Mouse (Mus musculus): ENCODE data around the gene Spata25. TPM values are rescaled to one million over a fixed set of nuclear protein-coding genes. Genes with fewer than 3 reads are reported as not detected.

Spata25 gene
- polyA plus RNA-seq, 1 experiment: not detected

GRCm38 (mm10) chr2:164794293-164794692 lies 34.0 kb downstream of the Spata25 start:
- 27% methylated on average over 5 of the region's 5 CpGs for WGBS
- Histone ChIP-seq H3K27ac (ENCODE audit: control insufficient read depth, insufficient read depth, low read depth, low read length, poor library complexity) (no peak overlapping the region), H3K4me1 (ENCODE audit: control insufficient read depth, insufficient read depth, low read length) (no peaks in the 10 kb centered on the region), H3K4me3 (replicated peaks; ENCODE audit: control insufficient read depth, low read depth, low read length) (no peak overlapping the region)
- TF ChIP-seq CTCF (IDR thresholded peaks at IDR 0.05; ENCODE audit: control insufficient read depth, insufficient read depth, low read length) (peak; percentile 90), POLR2A (IDR thresholded peaks at IDR 0.05; ENCODE audit: borderline replicate concordance, control insufficient read depth, low read depth, low read length) (no peak)

GRCm38 (mm10) chr2:164793772-164794171 lies 34.6 kb downstream of the Spata25 start:
- Histone ChIP-seq H3K27ac (ENCODE audit: control insufficient read depth, insufficient read depth, low read depth, low read length, poor library complexity) (no peak overlapping the region), H3K4me3 (replicated peaks; ENCODE audit: control insufficient read depth, low read depth, low read length) (no peak overlapping the region), H3K4me1 (ENCODE audit: control insufficient read depth, insufficient read depth, low read length) (no peaks in the 10 kb centered on the region)
- TF ChIP-seq CTCF (IDR thresholded peaks at IDR 0.05; ENCODE audit: control insufficient read depth, insufficient read depth, low read length): no peak
- no peak for TF ChIP-seq POLR2A (IDR thresholded peaks at IDR 0.05; ENCODE audit: borderline replicate concordance, control insufficient read depth, low read depth, low read length)
- 80% methylated on average over 2 of the region's 2 CpGs for WGBS

GRCm38 (mm10) chr2:164793236-164793635 lies 35.1 kb downstream of the Spata25 start:
- H3K4me3 ChIP-seq (replicated peaks; ENCODE audit: control insufficient read depth, low read depth, low read length): no peak overlapping the region
- TF ChIP-seq CTCF (IDR thresholded peaks at IDR 0.05; ENCODE audit: control insufficient read depth, insufficient read depth, low read length): peak; percentile 74
- TF ChIP-seq POLR2A (IDR thresholded peaks at IDR 0.05; ENCODE audit: borderline replicate concordance, control insufficient read depth, low read depth, low read length): no peak
- peaks cover 1% of the 10 kb centered on the region; the same call in 1 of the 2 replicates for H3K4me1 ChIP-seq (ENCODE audit: control insufficient read depth, insufficient read depth, low read length)
- 94% methylated on average over 3 of the region's 3 CpGs for WGBS
- H3K27ac ChIP-seq (ENCODE audit: control insufficient read depth, insufficient read depth, low read depth, low read length, poor library complexity): no peak overlapping the region

GRCm38 (mm10) chr2:164792400-164793190 lies 35.7 kb downstream of the Spata25 start:
- Histone ChIP-seq H3K4me1 (ENCODE audit: control insufficient read depth, insufficient read depth, low read length) (peaks cover 1% of the 10 kb centered on the region; the same call in 1 of the 2 replicates), H3K4me3 (replicated peaks; ENCODE audit: control insufficient read depth, low read depth, low read length) (no peak overlapping the region), H3K27ac (ENCODE audit: control insufficient read depth, insufficient read depth, low read depth, low read length, poor library complexity) (no peak overlapping the region)
- TF ChIP-seq CTCF (IDR thresholded peaks at IDR 0.05; ENCODE audit: control insufficient read depth, insufficient read depth, low read length): no peak
- WGBS: 93% methylated on average over 12 of the region's 12 CpGs

- TF ChIP-seq CTCF (IDR thresholded peaks at IDR 0.05; ENCODE audit: control insufficient read depth, insufficient read depth, low read length) (no peak), POLR2A (IDR thresholded peaks at IDR 0.05; ENCODE audit: borderline replicate concordance, control insufficient read depth, low read depth, low read length) (no peak)
- no peak overlapping the region for H3K4me3 ChIP-seq (replicated peaks; ENCODE audit: control insufficient read depth, low read depth, low read length)
- peaks cover 1% of the 10 kb centered on the region; the same call in 1 of the 2 replicates for H3K4me1 ChIP-seq (ENCODE audit: control insufficient read depth, insufficient read depth, low read length)
- WGBS: 94% methylated on average over 18 of the region's 18 CpGs
- no peak overlapping the region for H3K27ac ChIP-seq (ENCODE audit: control insufficient read depth, insufficient read depth, low read depth, low read length, poor library complexity)
Observed at GRCm38 (mm10) chr2:164791841-164792261, 36.5 kb downstream of the Spata25 start.

- Histone ChIP-seq H3K27ac (ENCODE audit: control insufficient read depth, insufficient read depth, low read depth, low read length, poor library complexity) (no peak overlapping the region), H3K4me1 (ENCODE audit: control insufficient read depth, insufficient read depth, low read length) (peaks cover 3% of the 10 kb centered on the region), H3K4me3 (replicated peaks; ENCODE audit: control insufficient read depth, low read depth, low read length) (no peak overlapping the region)
- WGBS: 84% methylated on average over 4 of the region's 4 CpGs
- no peak for TF ChIP-seq CTCF (IDR thresholded peaks at IDR 0.05; ENCODE audit: control insufficient read depth, insufficient read depth, low read length)
- no peak for TF ChIP-seq POLR2A (IDR thresholded peaks at IDR 0.05; ENCODE audit: borderline replicate concordance, control insufficient read depth, low read depth, low read length)
Observed at GRCm38 (mm10) chr2:164790451-164790850, 37.9 kb downstream of the Spata25 start.

GRCm38 (mm10) chr2:164788411-164788810 lies 39.9 kb downstream of the Spata25 start:
- 81% methylated on average over 4 of the region's 4 CpGs for WGBS
- H3K4me1 ChIP-seq (ENCODE audit: control insufficient read depth, insufficient read depth, low read length): peaks cover 4% of the 10 kb centered on the region
- H3K27ac ChIP-seq (ENCODE audit: control insufficient read depth, insufficient read depth, low read depth, low read length, poor library complexity): no peak overlapping the region

GRCm38 (mm10) chr2:164787779-164788178 lies 40.6 kb downstream of the Spata25 start:
- Histone ChIP-seq H3K27ac (ENCODE audit: control insufficient read depth, insufficient read depth, low read depth, low read length, poor library complexity) (no peak overlapping the region), H3K4me1 (ENCODE audit: control insufficient read depth, insufficient read depth, low read length) (peaks cover 4% of the 10 kb centered on the region), H3K4me3 (replicated peaks; ENCODE audit: control insufficient read depth, low read depth, low read length) (no peak overlapping the region)
- WGBS: 85% methylated on average over 10 of the region's 10 CpGs
- TF ChIP-seq CTCF (IDR thresholded peaks at IDR 0.05; ENCODE audit: control insufficient read depth, insufficient read depth, low read length): no peak
- TF ChIP-seq POLR2A (IDR thresholded peaks at IDR 0.05; ENCODE audit: borderline replicate concordance, control insufficient read depth, low read depth, low read length): no peak

More at GRCm38 (mm10) chr2:164788411-164788810, 39.9 kb downstream of the Spata25 start:
- TF ChIP-seq CTCF (IDR thresholded peaks at IDR 0.05; ENCODE audit: control insufficient read depth, insufficient read depth, low read length) (no peak), POLR2A (IDR thresholded peaks at IDR 0.05; ENCODE audit: borderline replicate concordance, control insufficient read depth, low read depth, low read length) (no peak)
- no peak overlapping the region for H3K4me3 ChIP-seq (replicated peaks; ENCODE audit: control insufficient read depth, low read depth, low read length)

Measured in bone marrow, adult 2 months (tissue).